Mouse (Mus musculus): ENCODE measurements around the gene Slc35f6. TPM values are rescaled to one million over a fixed set of nuclear protein-coding genes. Genes with fewer than 3 reads are reported as not detected.
"Not testable (repeated sequence)": the region's sequence is repeated elsewhere in the genome, so short reads cannot be mapped to it uniquely, and the experiment has no call there.

Slc35f6 gene
- total RNA-seq, 2 experiments from 2014 or later = 2.8 to 11.8 TPM

DNA sequence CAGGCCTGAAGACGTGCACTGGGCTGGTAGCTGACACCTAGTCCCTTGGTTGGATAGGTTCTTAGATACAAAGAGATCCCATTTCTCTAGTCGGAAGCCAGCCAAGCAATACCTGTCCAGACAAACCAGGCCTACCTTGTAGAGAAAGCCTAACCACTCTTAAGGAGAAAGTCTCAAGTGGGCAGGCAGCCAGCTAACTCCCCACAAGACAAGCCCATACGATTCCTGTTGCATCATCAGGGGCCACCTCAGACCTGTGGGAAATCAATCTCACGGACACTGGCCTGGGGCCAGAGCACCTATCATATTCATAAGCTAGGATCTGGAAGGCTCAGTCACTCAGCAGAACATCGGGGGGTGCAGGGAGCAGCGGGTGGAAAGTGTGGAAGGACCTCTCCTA lies 5.5 kb downstream of the Slc35f6 start:
- ATAC-seq (replicated peaks; ENCODE audit: poor library complexity, severe bottlenecking) = no peak

GRCm38 (mm10) chr5:30655042-30655441 lies 7.3 kb downstream of the Slc35f6 start:
- ATAC-seq (replicated peaks; ENCODE audit: poor library complexity, severe bottlenecking) = no peak

DNA sequence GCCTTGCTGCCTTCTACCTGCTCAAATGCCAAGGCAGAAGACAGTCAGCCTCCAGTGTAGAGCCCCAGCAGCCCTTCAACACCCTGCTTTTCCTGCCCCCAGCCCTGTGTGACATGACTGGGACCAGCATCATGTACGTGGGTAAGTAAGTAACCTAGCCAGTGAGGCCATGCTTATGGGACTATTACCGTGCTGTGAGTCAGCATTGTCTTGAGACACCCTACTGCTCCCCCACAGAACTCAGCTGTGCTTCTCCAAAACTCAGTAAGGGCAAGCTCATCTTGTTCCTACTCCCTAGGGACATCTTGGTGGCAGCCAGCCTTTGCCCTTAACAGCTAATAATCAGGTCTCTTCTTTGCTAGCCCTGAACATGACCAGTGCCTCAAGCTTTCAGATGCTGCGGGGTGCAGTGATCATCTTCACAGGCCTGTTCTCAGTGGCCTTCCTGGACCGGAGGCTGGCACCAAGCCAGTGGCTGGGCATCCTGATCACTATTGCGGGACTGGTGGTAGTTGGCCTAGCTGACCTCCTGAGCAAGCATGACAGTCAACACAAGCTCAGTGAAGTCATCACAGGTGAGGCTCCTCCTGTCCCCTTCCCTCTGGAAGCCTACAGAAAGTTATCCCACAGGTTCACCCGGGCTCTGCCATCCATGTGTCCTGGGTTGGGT lies 7.9 kb downstream of the Slc35f6 start:
- ATAC-seq (replicated peaks; ENCODE audit: poor library complexity, severe bottlenecking) = no peak

- no peak for ATAC-seq (replicated peaks; ENCODE audit: poor library complexity, severe bottlenecking)
Observed at GRCm38 (mm10) chr5:30659042-30659441, 11.3 kb downstream of the Slc35f6 start.

- no peak for ATAC-seq (replicated peaks; ENCODE audit: poor library complexity, severe bottlenecking)
Observed at GRCm38 (mm10) chr5:30660278-30660677, 12.5 kb downstream of the Slc35f6 start.

DNA sequence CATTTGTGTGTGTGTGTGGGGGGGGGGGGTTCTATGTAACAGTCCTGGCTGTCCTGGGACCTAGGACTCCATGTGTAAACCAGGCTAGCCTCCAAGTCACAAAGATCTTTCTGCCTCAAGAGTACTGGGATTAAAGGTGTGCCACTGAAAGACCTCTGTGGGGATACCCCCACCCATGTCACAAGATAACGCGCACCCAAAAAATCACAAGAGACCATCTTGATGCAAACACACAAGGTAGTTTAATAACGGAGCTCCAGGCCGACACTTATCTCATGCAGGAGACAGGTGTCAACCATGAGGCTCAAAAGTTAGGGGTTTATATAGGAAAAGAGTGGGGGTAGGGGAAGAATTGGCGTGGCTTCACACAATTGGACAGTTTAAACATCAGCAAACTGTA lies 13.1 kb downstream of the Slc35f6 start:
- ATAC-seq (replicated peaks; ENCODE audit: poor library complexity, severe bottlenecking) = no peak

GRCm38 (mm10) chr5:30665360-30665759 lies 17.6 kb downstream of the Slc35f6 start:
- ATAC-seq (replicated peaks; ENCODE audit: poor library complexity, severe bottlenecking) = no peak

- no peak for ATAC-seq (replicated peaks; ENCODE audit: poor library complexity, severe bottlenecking)
Observed at GRCm38 (mm10) chr5:30665968-30666367, 18.2 kb downstream of the Slc35f6 start.

- ATAC-seq (replicated peaks; ENCODE audit: poor library complexity, severe bottlenecking) = peak; percentile 97
Observed at GRCm38 (mm10) chr5:30666391-30667195, 18.9 kb downstream of the Slc35f6 start, which contains the start of gene Cenpa. TSS of gene Cenpa (plus strand) at chr5:30666777.

GRCm38 (mm10) chr5:30667215-30667614 lies 19.5 kb downstream of the Slc35f6 start:
- ATAC-seq (replicated peaks; ENCODE audit: poor library complexity, severe bottlenecking) = no peak

- no peak for ATAC-seq (replicated peaks; ENCODE audit: poor library complexity, severe bottlenecking)
Observed at GRCm38 (mm10) chr5:30667686-30668085, 20.0 kb downstream of the Slc35f6 start.

- ATAC-seq (replicated peaks; ENCODE audit: poor library complexity, severe bottlenecking) = no peak
Observed at GRCm38 (mm10) chr5:30668637-30669495, 21.1 kb downstream of the Slc35f6 start.

GRCm38 (mm10) chr5:30669496-30669830 lies 21.7 kb downstream of the Slc35f6 start:
- ATAC-seq (replicated peaks; ENCODE audit: poor library complexity, severe bottlenecking) = no peak

DNA sequence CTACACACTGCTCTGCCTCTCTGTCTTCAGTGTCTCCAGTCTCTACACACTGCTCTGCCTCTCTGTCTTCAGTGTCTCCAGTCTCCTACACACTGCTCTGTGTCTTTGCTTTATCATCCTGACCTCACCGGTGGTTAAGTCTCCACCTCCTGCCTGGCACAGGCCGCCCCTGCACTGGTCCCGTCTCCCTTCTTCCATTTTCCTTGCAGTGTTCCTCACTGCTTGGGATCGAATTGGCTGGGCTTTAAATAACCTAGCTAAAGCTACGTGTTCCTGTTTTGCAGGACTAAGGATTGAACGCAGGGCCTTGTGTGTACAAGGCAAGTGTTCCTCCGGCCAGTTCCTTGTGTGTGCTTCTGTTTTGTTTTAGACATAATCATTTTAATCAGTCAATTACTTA lies 22.4 kb downstream of the Slc35f6 start:
- ATAC-seq (replicated peaks; ENCODE audit: poor library complexity, severe bottlenecking) = no peak

DNA sequence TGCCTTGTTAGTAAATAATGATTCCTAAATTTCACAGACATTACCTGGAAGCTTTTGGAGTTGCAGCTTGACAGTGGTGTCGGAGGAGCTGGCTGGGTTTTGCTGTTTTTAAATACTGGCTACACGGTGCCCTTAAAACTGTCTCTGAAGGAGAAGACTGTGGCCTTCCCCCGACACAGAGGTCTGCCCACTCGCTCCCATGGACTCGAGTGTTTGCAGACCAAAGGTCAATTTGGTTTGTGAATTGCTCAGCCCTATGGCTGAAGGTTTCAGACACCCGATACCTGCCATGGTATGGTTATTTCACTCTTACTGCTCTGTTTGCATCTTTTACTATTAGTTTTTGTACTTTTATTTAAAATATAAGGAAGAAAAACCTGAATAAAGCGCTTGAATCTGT lies 26.3 kb downstream of the Slc35f6 start:
- no peak for ATAC-seq (replicated peaks; ENCODE audit: poor library complexity, severe bottlenecking)

DNA sequence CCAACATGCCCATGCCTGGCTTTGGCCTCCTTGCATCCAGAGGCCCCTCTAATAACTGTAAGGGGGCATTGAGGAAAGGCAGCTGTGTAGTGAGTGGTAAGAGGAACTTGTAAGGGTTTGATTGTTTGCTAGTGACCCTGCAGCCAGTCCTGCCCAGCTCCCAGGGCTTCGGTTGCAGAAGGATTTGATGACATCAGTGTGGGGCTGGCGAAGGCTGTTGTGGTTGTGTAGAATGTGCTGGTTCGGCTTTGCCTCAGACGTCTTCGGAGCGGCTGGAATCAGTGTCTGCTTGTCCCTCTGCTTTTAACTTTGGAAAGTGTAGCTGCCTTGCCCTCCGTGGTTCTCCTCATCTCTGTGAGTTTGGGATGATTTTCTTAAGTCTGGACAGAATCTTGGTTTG lies 29.1 kb downstream of the Slc35f6 start:
- no peak for ATAC-seq (replicated peaks; ENCODE audit: poor library complexity, severe bottlenecking)

DNA sequence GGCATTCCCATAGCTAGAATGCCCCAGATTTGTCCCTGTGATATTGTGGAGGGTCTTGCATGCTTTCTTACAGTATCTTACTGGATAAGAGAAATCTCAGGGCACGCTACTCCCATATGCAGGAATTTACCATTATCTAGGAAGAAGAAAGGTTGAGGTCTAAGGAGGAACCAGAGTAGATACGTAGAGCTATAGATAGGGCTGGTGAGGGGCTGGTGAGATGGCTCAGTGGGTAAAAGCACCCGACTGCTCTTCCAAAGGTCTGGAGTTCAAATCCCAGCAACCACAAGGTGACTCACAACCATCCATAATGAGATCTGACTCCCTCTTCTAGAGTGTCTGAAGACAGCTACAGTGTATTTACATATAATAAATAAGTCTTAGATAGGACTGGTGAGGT lies 30.3 kb downstream of the Slc35f6 start:
- not testable (repeated sequence) for ATAC-seq (replicated peaks; ENCODE audit: poor library complexity, severe bottlenecking)

- ATAC-seq (replicated peaks; ENCODE audit: poor library complexity, severe bottlenecking) = no peak
Observed at GRCm38 (mm10) chr5:30678722-30679296, 31.1 kb downstream of the Slc35f6 start.

DNA sequence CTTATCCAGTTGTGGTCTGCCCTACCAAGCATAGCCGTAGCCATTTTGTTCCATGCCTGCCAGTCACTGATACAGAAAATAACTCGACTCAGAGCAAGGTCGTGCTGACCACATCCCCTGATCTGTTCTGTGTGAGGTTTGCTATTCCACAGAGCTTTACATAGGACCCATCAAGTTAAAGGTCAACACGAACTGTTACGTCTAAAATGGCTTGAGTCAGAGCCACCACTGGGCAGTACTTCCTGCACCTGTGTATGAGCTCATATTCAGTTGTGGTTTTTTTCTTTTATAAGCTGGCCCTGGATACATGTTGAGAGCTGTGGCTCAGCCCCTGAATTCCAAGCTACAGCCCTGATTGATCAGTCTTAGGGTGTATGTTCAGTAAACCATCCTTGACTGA lies 31.9 kb downstream of the Slc35f6 start:
- no peak for ATAC-seq (replicated peaks; ENCODE audit: poor library complexity, severe bottlenecking)

DNA sequence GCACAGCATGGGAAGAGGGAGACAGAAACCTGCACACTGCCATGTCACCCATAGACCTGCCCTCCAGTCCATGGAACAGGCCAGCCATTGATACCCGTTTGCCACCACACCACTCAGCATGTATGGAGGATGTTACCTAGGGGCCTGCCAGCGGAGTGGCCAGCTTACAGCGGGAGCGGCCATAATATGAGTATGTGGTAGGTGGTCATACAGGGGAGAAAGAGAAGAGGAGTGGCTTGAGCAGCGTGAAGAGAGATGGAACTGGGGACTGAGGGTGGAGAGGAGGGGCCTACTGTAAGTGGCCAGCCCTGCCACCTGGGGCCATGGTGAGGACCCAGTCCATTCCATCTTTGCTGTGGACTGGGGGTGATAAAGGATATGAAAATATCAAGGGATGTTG lies 34.2 kb downstream of the Slc35f6 start:
- ATAC-seq (replicated peaks; ENCODE audit: poor library complexity, severe bottlenecking) = no peak
